Mouse (Mus musculus) heart, adult 2 months (tissue): ENCODE measurements at regions not wholly inside any gene's neighbourhood (a gene's known extent, or its start where the extent isn't known, plus 50 kb on each side); places are given as distances from the start of the nearest gene placed in this dataset.

Source experiments
- CTCF ChIP-seq: fragments of 200-600 bp; IDR thresholded peaks from 2 replicates; pipeline ENCODE4 v1.8.1; 2022; ENCODE audit warnings: antibody characterized with exemption, mild to moderate bottlenecking, moderate library complexity
- POLR2A ChIP-seq: fragments of 200-500 bp; IDR thresholded peaks from 2 replicates; pipeline ENCODE4 v1.6.1; 2011; ENCODE audit warnings: mild to moderate bottlenecking, low read depth, low read length, control low read depth; ENCODE audit not compliant: insufficient read depth

GRCm38 (mm10) chr12:77105887-77106600, 131.9 kb upstream of the Fut8 start:
- TF ChIP-seq CTCF: no peak
- no peak for TF ChIP-seq POLR2A
